Mouse (Mus musculus): ENCODE results near the gene Klhl10.
A peak's percentile ranks its signal among the peaks of the same experiment; 100 is the strongest.

The Klhl10 gene

DNA sequence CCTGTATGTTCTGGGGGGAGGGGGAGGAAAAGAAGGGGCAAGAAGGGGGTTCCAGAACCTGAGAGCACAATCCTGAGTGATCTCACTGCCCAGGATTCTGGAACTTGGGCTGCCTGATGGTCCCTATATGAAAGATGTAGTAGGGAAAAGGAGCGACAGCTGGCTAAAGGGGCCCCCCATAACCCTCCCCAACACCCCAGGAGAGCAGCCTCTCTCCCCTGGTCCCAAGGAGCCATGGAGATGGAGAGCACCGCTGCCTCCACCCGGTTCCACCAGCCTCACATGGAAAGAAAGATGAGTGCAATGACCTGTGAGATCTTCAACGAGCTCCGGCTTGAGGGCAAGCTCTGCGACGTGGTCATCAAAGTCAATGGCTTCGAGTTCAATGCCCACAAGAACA lies at the start of gene Klhl10, which contains the start of gene Nt5c3b:
Gene Klhl10, plus strand, starts transcription at position 121 of the 400 bp plus-strand sequence.
Gene Nt5c3b, minus strand, starts transcription at position 12 of the 400 bp plus-strand sequence.
- DNase-seq (ENCODE audit: low spot score), result no peak

DNA sequence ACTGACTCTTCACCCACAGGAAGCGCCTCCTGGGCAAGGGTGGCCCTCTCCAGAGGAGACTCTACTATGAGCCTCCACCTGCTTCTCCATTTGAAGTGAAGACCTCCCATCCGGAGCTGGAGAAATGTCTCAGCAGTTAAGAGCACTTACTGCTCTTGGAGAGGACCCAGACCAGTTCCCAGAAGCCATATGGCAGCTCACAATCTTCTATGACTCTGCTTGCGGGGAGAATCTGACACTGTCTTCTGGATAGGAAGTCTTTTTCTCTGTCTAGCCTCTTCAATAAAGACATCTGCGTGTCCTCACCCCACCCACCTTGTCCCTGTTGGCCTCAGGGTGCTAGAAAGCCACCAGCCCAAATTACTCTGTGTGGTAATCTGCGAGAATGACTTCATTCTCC lies 48.8 kb upstream of the Klhl10 start:
- DNase-seq (ENCODE audit: low spot score), result no peak

DNA sequence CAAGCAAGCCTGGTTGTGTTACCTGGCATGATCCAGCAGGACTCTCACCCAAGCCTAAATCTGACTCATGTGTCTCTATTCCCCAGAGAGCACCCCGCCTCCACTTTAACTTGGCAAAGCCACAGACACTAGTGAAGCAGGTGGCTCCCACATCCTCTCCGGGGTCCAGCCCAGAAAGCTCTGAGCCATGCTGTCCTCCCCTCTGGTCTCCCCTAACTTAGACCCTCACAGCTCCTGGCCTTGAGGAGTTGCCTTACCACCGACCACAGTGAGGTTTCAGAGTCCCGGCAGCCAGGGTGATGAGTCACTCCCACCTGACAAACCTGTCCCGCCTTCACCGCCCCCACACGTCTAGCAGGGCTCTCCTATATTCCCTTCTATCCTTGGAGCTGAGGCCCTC lies 48.0 kb upstream of the Klhl10 start:
- DNase-seq (ENCODE audit: low spot score), result no peak

DNA sequence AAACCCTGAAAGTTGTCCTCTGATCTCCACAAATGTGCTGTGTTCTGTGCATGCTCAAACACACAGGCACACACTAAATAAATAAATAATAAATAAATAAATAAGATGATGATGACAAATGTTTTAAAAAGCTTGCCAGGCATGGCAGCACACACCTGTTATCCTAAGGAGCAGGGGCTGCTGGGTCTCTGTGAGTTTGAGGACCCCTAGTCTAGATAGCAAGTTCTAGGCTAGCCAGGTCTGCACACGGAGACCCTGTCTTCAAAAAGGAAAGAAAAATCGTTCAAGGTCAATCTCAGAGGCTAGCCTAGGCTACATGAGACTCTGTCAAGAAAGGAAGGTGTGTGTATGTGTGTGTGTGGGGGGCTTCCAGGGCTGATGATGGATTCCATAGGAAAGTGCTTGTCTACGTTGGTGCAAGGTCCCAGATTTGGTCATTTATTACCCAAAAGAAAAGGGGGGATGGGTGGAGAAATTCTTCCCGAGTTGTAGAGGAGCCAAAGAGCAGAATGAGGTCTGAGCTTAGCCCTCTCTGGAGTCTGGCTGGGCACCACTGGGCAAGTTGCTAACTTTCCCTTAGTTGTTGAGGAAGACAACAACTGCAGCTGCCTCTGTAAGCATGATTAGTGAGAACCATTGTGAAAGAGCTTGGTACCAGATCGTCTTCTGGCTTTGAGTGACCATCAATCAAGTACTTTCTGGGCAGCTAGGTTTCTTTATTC lies 47.2 kb upstream of the Klhl10 start:
- DNase-seq (ENCODE audit: low spot score), result peak; percentile 71

DNA sequence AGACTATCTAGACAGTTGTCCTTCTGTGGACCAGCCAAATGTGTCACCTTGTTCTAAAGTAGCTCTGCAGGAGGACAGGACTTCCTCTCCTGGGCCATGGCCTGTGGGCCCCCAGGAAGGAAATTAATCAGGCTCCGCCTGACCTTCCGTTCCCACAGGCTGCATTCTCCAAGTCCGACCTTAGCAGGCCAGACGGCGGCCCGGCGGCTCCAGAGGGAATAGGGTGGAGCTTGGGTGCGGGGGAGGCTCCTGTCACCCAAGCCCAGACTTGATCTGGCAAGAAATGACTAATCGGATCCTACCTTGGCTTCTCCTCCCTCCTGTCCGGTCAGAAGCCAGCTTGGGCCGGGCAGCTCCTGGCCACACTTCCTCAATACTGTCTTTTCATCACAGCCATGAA lies 46.5 kb upstream of the Klhl10 start:
- DNase-seq (ENCODE audit: low spot score), result no peak

DNA sequence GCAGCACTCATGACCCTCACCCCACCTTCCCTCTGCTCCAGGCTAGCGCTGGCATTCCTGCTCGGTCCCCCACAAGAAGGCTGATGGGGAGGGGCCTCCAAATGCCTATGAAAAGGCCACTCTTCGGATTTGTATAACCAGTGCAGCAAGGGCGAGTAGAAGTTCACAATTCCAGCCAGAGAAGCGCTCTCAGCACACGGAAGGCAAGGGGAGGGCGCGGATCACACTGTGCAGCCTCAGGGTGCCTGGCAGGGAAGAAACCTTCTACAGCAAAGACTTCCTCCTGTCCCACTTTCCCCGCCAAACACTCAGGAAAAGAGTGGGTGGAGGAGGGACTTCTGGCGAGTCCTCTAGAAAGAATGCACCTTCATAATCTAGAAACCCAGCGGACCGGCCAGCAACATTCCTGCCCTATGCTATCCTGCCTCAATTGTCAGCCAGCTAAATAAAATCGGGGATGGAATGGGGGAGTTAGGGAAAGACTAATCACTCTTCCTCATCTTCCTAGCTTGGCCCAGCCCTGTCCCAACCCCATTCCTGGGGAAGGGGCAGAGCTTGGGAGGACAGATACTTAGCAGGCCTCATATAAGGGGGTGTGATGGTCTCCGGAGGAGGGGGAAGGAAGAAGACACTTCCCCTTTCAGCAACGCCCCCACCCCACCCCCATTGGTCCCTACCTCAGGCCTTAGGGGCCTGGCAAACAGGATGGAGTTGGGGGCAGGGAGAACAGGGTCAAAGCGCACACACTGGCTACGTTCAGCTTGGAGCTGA lies 45.7 kb upstream of the Klhl10 start:
- DNase-seq (ENCODE audit: low spot score), result no peak

DNA sequence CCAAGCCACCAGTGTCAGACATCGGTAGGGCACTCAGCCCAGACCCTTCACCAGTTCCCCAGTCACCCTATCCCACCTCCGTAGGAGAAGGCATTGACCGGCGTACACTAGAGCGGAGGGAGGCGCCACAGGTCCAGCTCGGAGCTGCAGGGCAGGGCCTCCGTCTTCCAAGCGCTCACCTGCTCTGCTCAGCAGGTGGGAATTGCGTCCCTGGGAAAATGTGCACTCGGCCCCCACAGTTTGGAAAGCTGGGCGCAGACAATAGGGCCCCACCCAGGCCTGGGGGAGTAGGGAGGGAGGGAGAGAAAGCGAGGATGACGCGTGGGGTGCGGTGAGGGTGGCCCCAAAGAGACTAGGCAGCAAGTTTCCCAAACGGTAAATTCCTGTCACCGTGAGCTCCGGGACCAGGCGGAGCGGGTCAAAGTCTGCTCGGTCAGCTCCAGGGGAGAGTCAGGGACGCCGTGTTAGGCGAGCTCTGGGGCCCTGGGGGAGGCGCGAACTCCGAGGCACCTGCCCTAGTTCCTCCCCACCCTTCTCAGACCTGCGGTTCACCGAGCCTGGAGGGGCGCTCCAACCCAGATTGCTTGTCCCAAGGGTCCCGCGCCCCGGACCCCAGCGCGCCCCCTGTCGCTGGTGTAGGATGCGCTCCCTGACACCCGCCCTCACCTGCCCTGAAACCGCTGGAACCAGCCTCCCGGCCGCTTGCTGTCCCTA lies 44.7 kb upstream of the Klhl10 start:
- DNase-seq (ENCODE audit: low spot score), result no peak

DNA sequence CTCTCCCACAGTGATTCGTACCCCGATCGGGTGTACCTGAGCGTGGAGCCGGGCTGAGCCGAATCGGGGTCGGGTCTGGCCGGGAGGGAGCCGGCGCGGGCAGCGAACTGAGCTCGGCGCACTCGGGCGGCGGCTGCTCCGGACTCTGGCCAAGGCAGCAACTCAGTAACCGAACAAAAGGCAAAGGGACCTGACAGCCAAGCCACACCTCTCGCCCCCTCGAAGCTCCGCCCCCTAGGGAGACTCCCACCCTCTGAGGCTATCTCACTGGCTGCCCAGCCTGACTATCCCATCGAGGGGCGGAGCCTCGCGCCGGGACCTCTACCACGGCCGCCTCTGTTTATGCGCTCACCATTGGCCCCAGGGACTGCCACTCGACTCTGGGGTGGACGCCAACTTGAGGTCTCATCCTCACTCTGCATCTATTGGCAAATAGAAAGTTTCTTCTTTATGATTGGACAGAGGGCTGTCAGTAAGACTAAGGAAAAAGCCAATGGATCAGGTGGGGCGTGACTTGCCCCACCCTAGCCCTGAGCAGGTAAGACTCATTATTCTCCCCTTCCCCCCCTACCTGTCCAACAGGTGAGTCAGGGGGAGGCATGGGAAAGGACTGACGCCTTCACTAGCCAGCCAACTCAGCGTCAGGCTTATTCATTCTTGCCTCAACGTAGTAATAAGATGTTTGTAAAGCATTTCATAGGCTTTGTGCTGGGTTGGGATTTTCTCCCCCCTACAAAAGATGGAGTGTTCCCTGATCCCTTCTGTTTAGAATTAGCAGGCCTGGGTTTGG lies 43.9 kb upstream of the Klhl10 start, which contains the start of gene Jup:
Gene Jup, minus strand, starts transcription at position 164 of the 790 bp plus-strand sequence.
- DNase-seq (ENCODE audit: low spot score), result peak; percentile 99

DNA sequence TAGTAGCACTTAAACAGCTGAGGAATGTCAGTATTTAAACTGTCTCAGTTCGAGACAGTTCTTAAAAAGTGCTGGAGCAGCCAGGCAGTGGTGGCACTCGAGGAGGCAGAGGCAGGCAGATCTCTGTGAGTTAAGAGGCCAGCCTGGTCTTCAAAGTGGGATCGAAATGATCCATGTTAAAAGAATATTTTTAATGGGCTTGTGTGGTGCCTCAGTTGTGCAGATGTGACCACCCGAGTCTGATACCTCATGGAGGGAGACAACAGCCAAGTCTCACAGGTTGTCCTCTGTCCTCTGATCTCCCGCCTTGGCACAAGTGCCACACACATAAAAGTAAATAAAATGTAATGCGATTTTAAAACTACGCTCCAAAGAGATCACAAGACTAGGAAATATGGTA lies 43.2 kb upstream of the Klhl10 start:
- no peak for DNase-seq (ENCODE audit: low spot score)

DNA sequence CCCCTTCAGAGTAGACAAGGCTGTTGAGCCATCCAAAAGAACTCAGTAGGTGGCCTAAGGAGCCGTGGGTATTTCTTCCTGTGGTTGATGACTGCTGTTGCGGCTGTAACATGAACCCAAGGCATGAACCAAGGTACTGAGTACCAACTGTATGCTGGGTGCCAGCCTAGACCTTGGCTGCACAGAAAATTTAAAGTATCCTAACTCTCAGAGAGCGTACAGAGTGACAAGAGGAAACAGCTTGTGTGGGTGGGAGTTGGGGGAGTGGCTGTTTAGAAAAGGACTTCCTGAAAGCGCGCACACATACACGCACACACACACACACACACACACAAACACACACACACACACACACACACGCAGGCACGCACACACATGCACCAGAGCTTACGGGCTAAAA lies 42.4 kb upstream of the Klhl10 start:
- DNase-seq (ENCODE audit: low spot score), result no peak

DNA sequence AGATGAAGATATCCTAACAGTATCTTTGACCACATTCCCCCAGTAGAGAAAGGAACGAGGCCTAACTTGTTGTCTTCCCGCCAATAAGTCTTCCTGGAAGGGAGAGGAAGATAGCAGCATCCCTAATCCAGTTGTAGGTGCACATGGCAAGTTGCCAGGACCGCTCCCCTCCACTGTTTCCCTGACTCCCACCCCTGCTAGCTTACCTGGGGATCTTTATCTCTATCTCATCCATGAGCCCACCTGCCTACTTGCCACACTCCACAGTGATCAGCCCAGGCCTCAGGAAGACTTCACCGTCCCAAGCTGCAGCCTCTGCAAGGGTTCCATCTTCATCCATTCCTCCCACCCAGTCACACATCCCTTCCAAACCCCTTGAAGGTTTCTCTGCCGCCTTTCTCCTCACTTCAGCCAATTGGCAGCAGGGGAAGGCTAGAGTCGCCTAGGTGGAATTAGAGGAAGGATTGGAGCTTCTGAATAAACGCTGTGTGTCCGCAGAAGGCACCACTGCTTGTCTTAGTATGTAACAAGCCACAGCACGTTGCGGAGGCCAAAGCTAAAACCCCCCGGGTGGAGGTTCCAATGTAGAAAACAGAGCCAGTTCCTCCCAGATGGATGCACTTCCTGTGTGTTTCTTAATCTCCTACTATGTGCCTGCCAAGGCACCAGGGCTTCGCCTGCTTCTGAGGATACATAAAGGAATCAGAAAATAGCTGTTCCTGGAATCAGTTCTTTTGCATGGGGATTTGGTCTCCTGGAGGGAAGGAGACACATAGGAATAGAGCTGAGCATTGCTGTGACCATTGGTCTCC lies 41.8 kb upstream of the Klhl10 start:
- DNase-seq (ENCODE audit: low spot score), result no peak

DNA sequence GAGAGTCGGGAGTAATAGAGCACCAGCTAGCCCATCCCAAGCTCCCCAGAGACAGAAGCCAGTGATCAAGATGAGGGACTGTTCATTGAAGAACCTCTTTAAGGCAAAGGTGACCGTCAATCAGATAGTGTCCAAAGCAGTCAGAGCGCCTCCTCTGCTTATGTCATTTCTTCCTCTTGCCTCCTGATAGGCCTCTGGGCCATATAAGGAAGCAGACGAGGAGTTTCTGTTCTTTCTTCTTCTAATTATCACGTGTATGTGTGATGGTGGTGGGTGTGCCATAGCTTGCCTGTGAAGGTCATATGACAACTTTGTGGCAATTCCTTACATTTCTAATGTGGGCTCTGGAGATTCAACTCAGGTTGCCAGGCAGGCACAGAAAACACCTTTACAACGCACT lies 40.9 kb upstream of the Klhl10 start:
- DNase-seq (ENCODE audit: low spot score), result no peak

DNA sequence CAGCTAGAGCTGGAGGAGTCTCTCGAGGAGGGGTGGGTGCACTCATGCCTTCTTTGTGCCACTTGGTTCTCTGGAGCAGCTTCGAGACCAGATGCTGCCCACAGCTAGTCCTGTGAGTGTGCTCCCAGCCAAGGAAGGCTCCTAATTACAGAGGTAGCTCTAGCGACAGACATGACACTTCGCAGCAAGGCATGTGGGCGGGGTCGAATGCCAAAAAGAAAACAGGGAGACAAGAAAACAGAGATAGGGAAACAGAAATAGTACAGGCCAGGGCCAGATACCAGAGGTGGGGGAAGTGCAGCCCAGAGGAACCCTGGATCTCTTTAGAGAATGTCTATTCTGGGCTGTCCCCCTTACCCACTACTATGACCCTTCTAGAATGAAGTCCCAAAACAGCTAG lies 39.5 kb upstream of the Klhl10 start:
- DNase-seq (ENCODE audit: low spot score), result no peak

DNA sequence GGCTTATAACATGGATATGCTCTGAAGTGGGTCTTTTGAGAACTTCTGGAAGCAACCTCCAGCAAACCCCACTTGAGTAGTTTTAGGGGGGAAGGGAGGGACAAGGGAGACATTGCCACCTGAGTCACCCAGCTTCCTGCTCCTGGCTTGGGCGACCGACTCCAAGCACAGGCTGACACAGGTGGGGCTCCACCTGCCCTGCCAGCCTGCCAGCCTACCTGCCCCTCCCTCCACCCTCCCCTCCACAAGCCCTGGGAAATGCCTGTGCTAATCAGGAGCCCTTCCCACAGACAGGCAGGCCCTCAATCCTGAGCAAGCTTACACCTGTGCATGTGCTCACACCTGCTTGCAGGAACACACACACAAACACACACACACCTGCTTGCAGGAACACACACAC lies 39.0 kb upstream of the Klhl10 start:
- DNase-seq (ENCODE audit: low spot score), result no peak

DNA sequence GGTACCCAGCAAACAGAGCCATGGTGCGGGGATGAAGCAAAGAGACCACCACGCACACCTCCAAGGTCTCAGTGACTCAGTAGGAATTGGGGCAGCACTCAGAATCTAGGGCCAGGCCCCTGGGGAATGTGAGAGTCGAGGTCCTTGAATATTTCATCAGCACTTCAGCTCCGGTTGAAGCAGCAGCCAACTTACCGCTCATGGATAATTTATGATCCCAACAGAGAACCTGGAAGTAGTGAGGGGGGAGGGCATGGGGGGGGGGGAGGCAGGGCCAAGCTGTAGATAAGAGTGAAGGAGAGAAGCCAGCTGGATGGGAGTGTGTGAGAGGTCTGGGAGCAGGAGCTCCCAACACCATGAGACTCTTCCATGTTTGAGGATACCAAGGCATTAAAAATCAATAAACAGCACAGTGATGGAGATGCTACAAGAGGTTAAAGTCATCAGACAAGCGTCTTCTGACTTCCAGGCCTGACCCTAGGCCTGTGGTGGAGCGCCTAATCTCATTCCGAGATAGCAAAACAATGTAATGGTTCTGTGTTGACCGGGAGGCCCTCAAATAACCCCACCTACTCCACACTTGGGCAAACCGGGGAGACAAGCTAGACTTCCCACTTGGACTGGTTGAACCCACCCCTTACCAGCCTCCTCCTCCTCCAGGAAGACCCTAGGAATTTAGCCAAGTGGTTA lies 38.1 kb upstream of the Klhl10 start:
- DNase-seq (ENCODE audit: low spot score), result no peak

DNA sequence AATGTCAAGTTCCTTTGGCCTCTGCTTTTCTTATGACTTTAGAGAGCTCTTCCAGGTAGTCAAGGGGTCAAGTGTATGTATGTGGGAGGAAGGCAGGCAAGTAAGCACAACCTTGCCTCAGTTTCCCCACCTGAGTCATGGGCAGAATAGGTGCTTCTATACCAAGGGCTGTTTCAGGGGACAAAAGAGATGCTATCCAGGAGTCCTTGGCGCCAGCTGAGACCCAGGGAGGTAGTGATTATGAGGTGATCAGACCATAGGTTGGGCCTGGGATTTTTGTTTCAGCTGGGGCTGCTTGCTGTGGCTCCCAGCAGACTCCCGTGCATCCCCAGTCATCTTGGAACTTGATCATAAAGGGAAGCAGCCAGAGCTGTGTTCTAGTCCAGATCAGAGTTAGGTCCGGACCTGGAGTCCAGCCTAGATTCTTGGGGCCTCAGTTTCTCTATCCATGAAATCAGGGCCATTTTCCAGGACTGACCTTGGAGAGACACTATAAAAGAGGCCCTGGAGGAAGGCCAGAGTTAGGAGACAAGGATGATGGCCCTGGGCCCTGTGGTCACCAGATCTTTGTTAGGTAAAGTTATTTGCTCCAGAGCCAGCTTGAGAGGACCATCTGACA lies 37.2 kb upstream of the Klhl10 start:
- DNase-seq (ENCODE audit: low spot score), result no peak

DNA sequence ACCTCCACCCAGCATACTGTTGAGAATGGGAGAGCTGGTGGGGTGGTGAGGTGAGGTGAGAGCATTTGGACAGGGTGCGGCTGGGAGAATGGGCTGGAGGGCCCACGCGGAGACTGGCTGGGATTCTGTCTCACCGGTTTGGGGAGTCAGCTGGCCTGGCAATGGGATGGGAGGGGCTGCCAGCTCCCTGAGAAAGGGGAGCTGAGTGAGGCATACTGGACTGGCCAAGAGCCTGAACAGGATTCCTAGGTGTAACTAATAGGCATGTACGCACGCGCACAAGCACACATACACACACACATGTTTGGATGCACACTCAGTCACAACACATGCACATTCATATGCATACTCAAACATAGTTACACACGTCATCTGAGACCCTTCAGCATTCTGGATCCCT lies 35.4 kb upstream of the Klhl10 start:
- no peak for DNase-seq (ENCODE audit: low spot score)

DNA sequence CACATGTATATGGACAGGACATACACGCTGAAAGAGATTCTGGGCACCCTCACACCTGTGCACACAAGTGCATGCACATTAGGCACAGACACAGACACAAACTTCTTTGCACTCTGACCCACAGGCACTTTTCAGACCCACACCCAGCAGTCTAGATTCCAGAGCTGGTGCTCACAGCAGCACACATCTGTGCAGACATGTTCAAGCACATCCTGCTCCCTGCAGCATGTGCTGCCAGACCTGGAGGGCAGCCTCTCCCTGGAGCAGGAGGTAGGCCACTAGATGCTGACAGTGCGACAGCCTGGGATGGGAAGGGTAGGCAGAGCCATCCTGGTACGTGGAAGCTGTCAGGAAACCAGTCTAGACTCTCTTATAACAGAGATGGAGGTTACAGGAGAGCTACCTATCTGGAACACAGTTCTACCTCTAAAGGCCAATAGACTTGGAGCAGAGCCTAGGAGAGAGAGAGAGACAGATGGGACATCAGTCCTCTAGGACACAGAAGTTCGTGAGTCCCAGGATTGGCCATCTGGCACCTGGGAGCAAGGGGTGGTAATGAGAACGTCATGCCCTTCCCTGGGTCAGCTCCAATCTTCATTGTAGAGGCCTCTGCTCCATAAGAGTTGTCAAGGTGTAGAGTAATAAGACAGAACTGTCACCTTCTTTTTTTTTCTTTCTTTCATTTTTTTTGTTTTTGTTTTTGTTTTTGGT lies 34.6 kb upstream of the Klhl10 start:
- DNase-seq (ENCODE audit: low spot score), result no peak

DNA sequence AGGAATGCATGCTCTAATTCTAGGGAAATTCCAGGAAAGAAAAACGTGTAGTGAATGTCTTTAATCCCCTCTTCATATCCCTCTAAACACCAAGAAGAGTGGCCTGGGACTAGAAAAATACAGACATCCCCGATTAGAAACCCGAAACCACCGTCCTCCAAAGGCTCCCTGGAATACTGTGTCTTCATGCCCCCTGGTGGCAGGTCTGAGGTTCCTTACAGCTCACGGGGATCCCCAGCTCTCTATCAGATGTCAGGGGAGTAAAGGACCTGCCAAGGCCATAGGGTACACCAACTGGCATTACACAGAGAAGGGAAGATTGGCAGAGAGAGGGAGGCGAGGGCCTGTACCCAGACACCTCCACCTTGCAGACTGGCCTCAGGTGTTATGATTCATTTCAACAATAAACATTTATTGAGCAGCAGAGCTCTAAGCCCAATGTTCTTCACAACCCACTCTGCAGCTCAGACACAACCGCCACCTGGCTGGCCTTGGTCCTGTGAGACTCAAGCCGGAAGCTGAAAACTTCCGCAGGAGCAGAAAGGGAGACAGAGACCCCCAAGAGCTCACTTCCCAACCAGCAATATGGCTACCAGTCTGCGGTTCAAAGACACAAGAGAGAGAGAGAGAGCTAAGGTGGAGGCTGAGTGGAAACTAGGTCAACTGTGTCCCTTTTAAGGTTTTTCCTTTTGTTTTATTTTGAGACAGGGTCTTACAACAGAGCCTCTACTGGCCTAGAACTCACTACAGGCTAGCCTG lies 33.5 kb upstream of the Klhl10 start:
- DNase-seq (ENCODE audit: low spot score), result peak; percentile 76

All from adipocyte (in vitro differentiated cells).